Mouse (Mus musculus) stomach, postnatal 0 days (tissue): ENCODE measurements at regions not wholly inside any gene's neighbourhood (a gene's known extent, or its start where the extent isn't known, plus 50 kb on each side); places are given as distances from the start of the nearest gene placed in this dataset.

Source experiments
- ATAC-seq: fragments of 200-750 bp; cut with Nextera tagmentation; 2 replicates; pipeline ENCODE4 v1.8.0; 2017; ENCODE audit not compliant: low FRiP score, low TSS enrichment
- DNase-seq: peaks from one replicate; pipeline ENCODE4 v3.0.0-alpha.2; 2016; ENCODE audit warnings: low spot score
- H3K27ac ChIP-seq: fragments of 300-500 bp; sonication (generic); replicated peaks from 2 replicates; pipeline ENCODE4 v1.5.1; 2014; ENCODE audit warnings: mild to moderate bottlenecking, control low read depth
- H3K27me3 ChIP-seq: fragments of 300-500 bp; sonication (generic); 2 replicates; pipeline ENCODE4 v1.6.1; 2014; ENCODE audit warnings: low read length; ENCODE audit not compliant: control insufficient read depth, insufficient read depth
- H3K36me3 ChIP-seq: fragments of 300-500 bp; sonication (generic); 2 replicates; pipeline ENCODE4 v1.6.1; 2014; ENCODE audit warnings: low read length, mixed read lengths; ENCODE audit not compliant: control insufficient read depth, insufficient read depth
- H3K4me1 ChIP-seq: fragments of 300-500 bp; sonication (generic); replicated peaks from 2 replicates; pipeline ENCODE4 v1.6.1; 2014; ENCODE audit warnings: antibody characterized with exemption; ENCODE audit not compliant: control insufficient read depth, insufficient read depth
- H3K4me2 ChIP-seq: fragments of 300-500 bp; sonication (generic); replicated peaks from 2 replicates; pipeline ENCODE4 v1.6.1; 2014; ENCODE audit warnings: low read depth, mild to moderate bottlenecking, control low read depth, moderate library complexity
- H3K4me3 ChIP-seq: fragments of 300-500 bp; sonication (generic); 2 replicates; pipeline ENCODE4 v1.5.1; 2014; ENCODE audit warnings: low read depth, low read length, control low read depth
- H3K9ac ChIP-seq: fragments of 300-500 bp; sonication (generic); 2 replicates; pipeline ENCODE4 v1.6.1; 2014; ENCODE audit warnings: mild to moderate bottlenecking, low read length, control low read depth, mixed read lengths
- H3K9me3 ChIP-seq: fragments of 300-500 bp; sonication (generic); 2 replicates; pipeline ENCODE4 v1.6.1; 2016; ENCODE audit warnings: low read length; ENCODE audit not compliant: control insufficient read depth
- CTCF ChIP-seq: IDR thresholded peaks from 2 replicates; pipeline ENCODE4 v1.5.1; 2016; ENCODE audit warnings: antibody characterized with exemption, low read depth, mild to moderate bottlenecking, moderate library complexity
- EP300 ChIP-seq: optimal IDR thresholded peaks from 2 replicates; pipeline ENCODE3; 2016; ENCODE audit warnings: antibody characterized with exemption
- WGBS: fragments of 180-500 bp; shearing (Covaris S2); extraction: QIAGEN DNeasy Blood & Tissue Kit; methylation state at CpG from one replicate; pipeline ENCODE4 v1.1.7; 2014; 5-methylcytosine and 5-hydroxymethylcytosine counted together

DNA sequence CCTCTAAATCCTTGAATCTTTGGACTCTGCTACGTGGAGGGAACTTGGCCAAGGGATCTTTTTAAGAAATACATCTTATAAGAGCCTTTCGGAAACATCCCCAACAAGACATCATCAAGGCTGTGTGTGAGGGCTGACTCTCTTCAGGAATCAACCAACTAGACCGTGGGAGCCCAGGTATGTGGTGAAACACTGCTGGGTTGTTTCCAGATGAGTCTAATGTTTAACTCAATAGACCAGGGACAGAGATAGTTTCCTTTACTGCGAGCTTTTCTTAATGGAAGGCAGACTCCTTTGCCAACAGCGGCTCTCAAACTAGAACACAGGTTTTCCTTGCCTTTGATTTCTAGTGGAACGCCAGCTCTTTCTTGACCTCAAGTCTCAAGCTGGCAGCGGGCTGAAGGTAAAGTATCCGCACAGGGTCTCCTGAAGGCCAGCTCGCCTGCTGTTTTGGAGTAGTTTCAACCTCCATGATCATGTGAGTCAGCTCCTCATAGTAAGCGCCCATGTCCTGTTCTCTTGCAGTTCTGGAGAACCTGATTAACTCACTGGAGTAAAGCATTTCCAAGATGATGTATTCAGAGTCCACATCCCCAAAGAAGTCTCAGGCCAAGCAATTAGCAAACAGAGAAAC, 345.7 kb upstream of the Prkcq start:
- DNase-seq (peak; percentile 12), ATAC-seq (no peak)
- H3K9ac ChIP-seq: no peak overlapping the region
- no peak for TF ChIP-seq CTCF
- TF ChIP-seq EP300: no peak
- peak overlapping the region; percentile 61 for H3K4me2 ChIP-seq
- H3K27me3 ChIP-seq: no peaks in the 10 kb centered on the region
- peak overlapping the region; percentile 48 for H3K4me3 ChIP-seq
- no peaks in the 10 kb centered on the region for H3K9me3 ChIP-seq
- 46% methylated on average over 10 of the region's 10 CpGs for WGBS
- H3K4me1 ChIP-seq: no peaks in the 10 kb centered on the region
- H3K36me3 ChIP-seq: no peaks in the 10 kb centered on the region
- H3K27ac ChIP-seq: no peak overlapping the region

DNA sequence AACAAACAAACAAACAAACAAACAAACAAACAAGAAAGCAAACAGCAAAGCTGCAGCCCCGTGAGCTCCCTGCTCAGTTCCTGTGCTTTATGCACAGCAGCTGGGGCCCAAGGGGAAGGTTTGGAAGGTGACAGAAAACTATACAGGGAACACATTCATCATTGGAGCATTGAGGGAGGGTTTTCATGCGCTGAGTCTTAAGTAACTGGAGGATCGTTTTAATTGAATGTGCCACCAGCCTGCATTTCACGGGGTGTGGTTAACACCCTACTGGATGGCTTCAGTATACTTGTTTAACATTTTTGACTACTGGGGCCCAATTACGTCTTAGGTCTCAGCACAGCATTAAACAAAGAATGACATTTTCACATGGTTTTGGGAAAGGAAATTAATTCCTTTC, 331.9 kb upstream of the Prkcq start:
- no peaks in the 10 kb centered on the region for H3K27me3 ChIP-seq
- no peak overlapping the region for H3K9ac ChIP-seq
- no peak overlapping the region for H3K4me3 ChIP-seq
- no peak overlapping the region for H3K27ac ChIP-seq
- TF ChIP-seq CTCF (no peak), EP300 (no peak)
- 36% methylated on average over 5 of the region's 5 CpGs for WGBS
- H3K9me3 ChIP-seq: no peaks in the 10 kb centered on the region
- DNase-seq (no peak), ATAC-seq (no peak)
- no peak overlapping the region for H3K4me2 ChIP-seq
- H3K36me3 ChIP-seq: no peaks in the 10 kb centered on the region
- no peaks in the 10 kb centered on the region for H3K4me1 ChIP-seq

DNA sequence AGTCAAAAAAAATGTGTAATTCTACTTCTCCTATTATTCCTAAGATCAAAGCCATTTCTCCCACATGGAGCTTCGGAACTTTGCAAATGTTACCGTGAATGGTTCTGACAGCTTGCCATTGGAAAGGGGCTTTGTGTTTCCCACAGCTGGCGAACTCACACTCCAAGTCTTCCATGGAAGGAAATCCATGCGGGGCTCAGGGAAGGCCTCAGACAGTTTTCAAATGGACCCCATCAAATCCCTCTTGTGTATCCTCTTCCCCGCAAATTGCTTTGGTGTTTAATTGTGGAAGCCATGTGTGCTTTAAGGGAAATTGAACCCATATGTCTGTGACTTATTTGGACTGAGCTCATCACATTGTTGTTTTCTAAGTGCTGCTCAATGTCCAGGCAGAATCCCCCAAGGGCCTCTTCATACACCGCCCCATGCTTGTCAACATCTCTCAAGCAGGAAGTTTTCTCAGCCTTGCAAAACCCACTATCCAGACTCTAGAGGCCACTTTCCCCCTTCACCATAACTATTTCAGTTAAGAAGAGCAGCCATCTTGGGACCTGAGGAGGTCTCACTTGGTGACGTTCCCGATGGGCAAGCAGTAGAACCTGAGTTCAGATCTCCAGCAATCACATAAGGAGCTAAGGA, 310.1 kb upstream of the Prkcq start:
- no peaks in the 10 kb centered on the region for H3K9me3 ChIP-seq
- no peak for DNase-seq
- H3K27me3 ChIP-seq: no peaks in the 10 kb centered on the region
- H3K9ac ChIP-seq: no peak overlapping the region
- 76% methylated on average over 8 of the region's 8 CpGs for WGBS
- no peaks in the 10 kb centered on the region for H3K4me1 ChIP-seq
- H3K27ac ChIP-seq: no peak overlapping the region
- no peaks in the 10 kb centered on the region for H3K36me3 ChIP-seq
- H3K4me2 ChIP-seq: no peak overlapping the region
- H3K4me3 ChIP-seq: no peak overlapping the region
- ATAC-seq: no peak
- TF ChIP-seq EP300: no peak
- no peak for TF ChIP-seq CTCF

DNA sequence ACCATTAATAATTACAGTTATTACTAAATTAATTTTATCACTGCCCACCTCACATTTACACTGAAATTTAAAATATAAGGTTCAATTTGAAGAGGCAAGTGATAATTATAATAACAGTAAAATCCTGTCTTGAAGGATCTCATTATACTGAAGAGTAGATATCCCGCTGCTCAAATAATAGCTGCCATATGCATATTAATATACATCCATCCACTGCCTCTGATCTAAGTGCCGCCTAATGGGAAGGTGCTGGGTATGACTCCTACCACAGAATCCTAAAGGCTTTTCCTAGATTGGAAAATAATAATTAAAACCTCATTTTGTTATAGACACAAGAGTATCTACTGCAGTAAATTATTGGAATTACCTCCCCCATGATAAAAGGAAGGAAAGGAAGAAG, 307.5 kb upstream of the Prkcq start:
- H3K4me2 ChIP-seq: no peak overlapping the region
- H3K27ac ChIP-seq: no peak overlapping the region
- H3K27me3 ChIP-seq: no peaks in the 10 kb centered on the region
- H3K9me3 ChIP-seq: no peaks in the 10 kb centered on the region
- no peaks in the 10 kb centered on the region for H3K36me3 ChIP-seq
- H3K9ac ChIP-seq: no peak overlapping the region
- TF ChIP-seq EP300: no peak
- no peak for TF ChIP-seq CTCF
- no peaks in the 10 kb centered on the region for H3K4me1 ChIP-seq
- no peak for DNase-seq
- ATAC-seq: no peak
- whole genome bisulfite sequencing: 88% methylated on average over 2 of the region's 2 CpGs
- H3K4me3 ChIP-seq: no peak overlapping the region

DNA sequence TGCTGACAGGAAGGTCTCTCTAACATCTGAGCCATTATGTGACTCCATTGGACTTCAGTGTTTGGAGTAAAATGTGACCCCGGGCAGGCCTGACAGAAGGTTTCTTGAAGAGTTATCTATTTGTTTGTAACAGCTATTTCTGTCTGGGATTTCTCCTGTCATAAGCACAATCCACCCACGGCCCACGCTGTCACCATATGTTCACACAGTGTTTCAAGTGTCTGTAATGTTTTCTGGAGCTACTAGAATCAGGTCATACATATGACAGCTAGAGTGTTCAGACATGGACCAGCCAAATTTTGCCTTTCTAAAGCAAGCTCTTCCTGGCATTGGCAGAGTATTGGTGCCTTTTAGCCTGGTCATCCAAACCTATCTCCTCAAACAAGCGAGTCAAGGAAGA, 297.6 kb upstream of the Prkcq start:
- ATAC-seq (no peak), DNase-seq (no peak)
- Histone ChIP-seq H3K36me3 (no peaks in the 10 kb centered on the region), H3K27me3 (no peaks in the 10 kb centered on the region), H3K4me2 (no peak overlapping the region), H3K4me1 (no peaks in the 10 kb centered on the region), H3K4me3 (no peak overlapping the region), H3K27ac (no peak overlapping the region), H3K9ac (no peak overlapping the region), H3K9me3 (no peaks in the 10 kb centered on the region)
- TF ChIP-seq CTCF (no peak), EP300 (no peak)
- 76% methylated on average over 4 of the region's 4 CpGs for WGBS

DNA sequence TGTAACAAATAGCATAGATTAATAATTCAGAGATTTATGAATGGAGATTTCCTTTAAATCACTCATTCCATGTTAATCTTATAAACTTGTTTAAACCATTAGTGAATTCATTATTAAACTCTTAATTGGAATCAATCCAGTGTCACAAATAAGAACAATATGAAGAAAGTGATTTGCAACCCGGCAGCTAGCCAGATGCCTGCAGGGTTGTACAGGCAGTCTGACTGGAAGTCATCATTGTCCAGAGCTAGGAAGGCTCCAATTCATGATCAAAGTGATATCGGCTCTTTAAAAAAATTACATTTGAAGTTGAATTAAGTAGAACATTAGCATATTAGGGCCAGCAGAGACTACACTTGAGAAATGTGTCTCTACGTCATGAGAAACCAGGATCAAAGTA, 270.0 kb upstream of the Prkcq start:
- no peak for ATAC-seq
- Histone ChIP-seq H3K36me3 (no peaks in the 10 kb centered on the region), H3K4me3 (no peak overlapping the region), H3K9me3 (no peaks in the 10 kb centered on the region), H3K4me2 (no peak overlapping the region), H3K9ac (no peak overlapping the region), H3K4me1 (no peaks in the 10 kb centered on the region), H3K27ac (no peak overlapping the region), H3K27me3 (no peaks in the 10 kb centered on the region)
- no peak for DNase-seq
- TF ChIP-seq CTCF (no peak), EP300 (no peak)
- 82% methylated on average over 3 of the region's 3 CpGs for WGBS
